Mouse (Mus musculus) lung, adult 2 months (tissue): ENCODE measurements around the gene Erc2.

ENCODE experiments used
- CTCF ChIP-seq: fragments of 200-500 bp; IDR thresholded peaks from 2 replicates; pipeline ENCODE4 v1.5.1; 2011; ENCODE audit warnings: mild to moderate bottlenecking, low read length, control low read depth; ENCODE audit not compliant: insufficient read depth
- POLR2A ChIP-seq: fragments of 200-500 bp; IDR thresholded peaks from 2 replicates; pipeline ENCODE4 v1.6.1; 2011; ENCODE audit warnings: low read depth, mild to moderate bottlenecking, control low read depth, low read length, borderline replicate concordance; ENCODE audit errors: extremely low read depth

DNA sequence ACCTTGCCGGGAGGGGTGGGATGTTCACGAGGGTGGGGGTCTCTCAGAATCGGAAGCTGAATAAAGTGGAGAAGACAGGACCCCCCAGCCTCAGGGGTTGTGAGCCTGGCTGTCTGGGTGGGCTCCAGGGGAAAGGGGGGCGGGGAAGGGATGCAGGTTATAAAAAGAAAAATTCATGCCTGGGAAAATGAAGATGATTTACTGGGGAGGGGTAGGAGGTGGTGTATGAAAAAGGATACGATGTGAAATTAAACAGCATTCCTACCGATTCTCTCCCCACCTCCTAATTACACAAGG is 643 bp downstream of the Erc2 start:
- TF ChIP-seq POLR2A (no peak), CTCF (no peak)
